Mouse (Mus musculus): ENCODE data around the gene Fbxo21. TPM values are rescaled to one million over a fixed set of nuclear protein-coding genes. Genes with fewer than 3 reads are reported as not detected.

Fbxo21 gene
- polyA plus RNA-seq, 1 experiment from 2014 or later = 56.1 TPM

DNA sequence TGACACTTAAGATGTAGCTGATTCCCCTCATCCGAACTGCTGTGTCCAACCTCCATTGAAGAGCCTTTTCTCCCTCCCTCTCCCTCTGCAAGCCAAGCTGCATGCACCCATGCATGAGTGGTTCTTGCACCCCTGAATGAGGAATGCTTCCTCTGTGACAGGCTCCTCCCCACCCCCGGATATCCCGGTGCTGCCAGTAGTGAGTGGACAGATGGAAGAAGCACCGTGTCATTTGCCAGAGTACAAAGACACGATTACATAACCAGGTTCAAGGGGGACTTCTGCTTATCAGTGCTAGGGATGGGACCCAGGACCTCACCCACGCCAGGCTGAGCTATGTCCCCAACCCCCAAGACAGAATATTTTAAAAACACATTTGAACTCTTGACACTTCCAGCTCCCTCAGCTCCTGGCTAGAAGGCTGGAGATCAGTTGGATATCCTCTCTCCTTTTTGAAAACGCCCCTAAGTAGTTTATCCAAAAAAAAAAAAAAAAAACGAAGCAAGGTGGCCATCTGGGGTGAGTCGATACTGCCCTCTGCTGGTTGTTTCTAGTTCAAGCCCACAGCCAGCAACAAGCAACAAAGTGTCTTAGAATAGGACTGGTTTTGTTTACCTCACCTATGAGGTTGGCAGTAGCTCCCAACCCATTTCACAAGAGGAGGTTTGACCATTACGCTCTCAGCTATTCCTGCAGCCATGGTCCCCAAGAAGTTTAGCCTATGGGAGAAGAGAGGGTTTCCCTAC, 20.7 kb upstream of the Fbxo21 start:
- no peaks in the 10 kb centered on the region for H3K36me3 ChIP-seq
- no peak overlapping the region for H3K4me2 ChIP-seq (replicated peaks)
- no peak overlapping the region for H3K4me3 ChIP-seq (replicated peaks)
- H3K4me1 ChIP-seq (replicated peaks) = no peaks in the 10 kb centered on the region
- no peak overlapping the region for H3K27ac ChIP-seq
- no peak for ATAC-seq
- no peak overlapping the region for H3K9ac ChIP-seq
- WGBS = 31% methylated on average over 10 of the region's 10 CpGs
- H3K27me3 ChIP-seq (replicated peaks) = no peaks in the 10 kb centered on the region
- H3K9me3 ChIP-seq = no peaks in the 10 kb centered on the region

DNA sequence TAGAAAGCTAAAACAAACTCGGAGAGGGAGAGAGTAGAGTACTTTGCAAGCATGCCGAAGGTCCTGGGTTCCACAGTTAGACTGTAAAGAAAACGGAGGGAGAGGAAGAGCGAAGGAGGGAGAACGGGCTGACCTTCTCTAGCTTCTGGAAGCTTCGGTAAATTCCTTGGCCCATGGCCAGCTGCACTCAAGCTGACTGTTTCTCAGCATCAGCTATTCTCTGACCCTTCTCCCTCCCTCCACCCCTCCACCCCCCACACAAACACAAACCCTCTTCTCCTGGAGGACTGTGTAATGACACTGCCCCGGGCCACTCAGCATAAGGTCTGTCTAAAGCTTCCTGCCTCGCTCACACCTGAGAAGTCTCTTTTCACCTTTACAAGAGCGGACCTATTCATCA, 11.8 kb upstream of the Fbxo21 start:
- Histone ChIP-seq H3K4me3 (replicated peaks) (no peak overlapping the region), H3K4me1 (replicated peaks) (0 out of 2 replicates have a peak, but pooled peaks cover 9% of the 10 kb centered on the region), H3K4me2 (replicated peaks) (no peak overlapping the region), H3K9ac (no peak overlapping the region), H3K9me3 (no peaks in the 10 kb centered on the region), H3K27ac (no peak overlapping the region), H3K27me3 (replicated peaks) (no peaks in the 10 kb centered on the region), H3K36me3 (no peaks in the 10 kb centered on the region)
- WGBS = 39% methylated on average over 9 of the region's 9 CpGs
- ATAC-seq = no peak

DNA sequence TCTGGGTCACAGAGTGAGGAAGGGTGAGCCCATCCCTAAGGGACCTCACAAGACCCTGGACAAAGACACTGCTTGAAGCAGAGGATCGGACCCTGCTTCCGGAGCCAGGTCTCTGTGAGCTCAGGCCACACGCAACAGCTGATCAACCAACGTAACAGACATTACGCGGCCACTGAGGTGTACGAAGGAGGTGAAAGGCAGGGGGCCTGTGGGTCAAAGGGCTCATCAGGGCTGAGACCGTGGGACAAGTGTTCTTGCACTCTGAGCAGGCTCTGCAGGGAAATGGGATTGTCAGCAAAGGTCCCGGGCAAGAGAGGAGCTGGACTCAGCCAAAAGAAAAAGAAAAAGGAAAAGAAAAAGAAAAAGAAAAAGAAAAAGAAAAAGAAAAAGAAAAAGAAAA, 9.6 kb upstream of the Fbxo21 start:
- H3K27ac ChIP-seq = peak overlapping the region; percentile 37; the same call in 1 of the 2 replicates
- 70% methylated on average over 9 of the region's 9 CpGs for WGBS
- ATAC-seq = no peak
- H3K4me2 ChIP-seq (replicated peaks) = no peak overlapping the region
- no peaks in the 10 kb centered on the region for H3K36me3 ChIP-seq
- H3K9me3 ChIP-seq = no peaks in the 10 kb centered on the region
- no peak overlapping the region for H3K9ac ChIP-seq
- no peak overlapping the region for H3K4me3 ChIP-seq (replicated peaks)
- 0 out of 2 replicates have a peak, but pooled peaks cover 9% of the 10 kb centered on the region for H3K4me1 ChIP-seq (replicated peaks)
- H3K27me3 ChIP-seq (replicated peaks) = no peaks in the 10 kb centered on the region

DNA sequence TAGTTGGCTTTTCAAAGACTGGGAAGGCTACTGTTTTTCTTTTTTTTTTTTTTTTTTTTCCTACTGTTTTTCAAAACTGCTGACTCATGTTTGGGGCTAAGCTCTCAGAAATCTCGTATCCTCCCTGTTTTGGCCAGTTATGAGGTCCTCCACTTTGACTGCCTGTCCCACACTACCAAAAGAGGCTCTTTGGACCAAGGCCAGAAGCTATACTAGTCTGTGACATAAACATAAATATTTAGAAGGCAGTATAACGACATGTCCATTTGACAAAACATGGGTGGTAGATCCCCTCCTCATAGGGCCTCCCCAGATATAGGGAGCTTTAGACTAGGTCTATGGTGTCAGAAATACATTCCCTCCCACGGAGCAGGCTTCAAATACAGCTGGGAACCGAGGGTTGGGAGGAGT, 8.9 kb upstream of the Fbxo21 start:
- whole genome bisulfite sequencing = 30% methylated on average over 4 of the region's 4 CpGs
- H3K4me2 ChIP-seq (replicated peaks) = no peak overlapping the region
- peak; percentile 76 for ATAC-seq
- 0 out of 2 replicates have a peak overlapping the region, but pooled peaks have one; percentile 6 for H3K27ac ChIP-seq
- H3K9me3 ChIP-seq = no peaks in the 10 kb centered on the region
- no peaks in the 10 kb centered on the region for H3K27me3 ChIP-seq (replicated peaks)
- no peak overlapping the region for H3K4me3 ChIP-seq (replicated peaks)
- no peaks in the 10 kb centered on the region for H3K36me3 ChIP-seq
- H3K4me1 ChIP-seq (replicated peaks) = 0 out of 2 replicates have a peak, but pooled peaks cover 9% of the 10 kb centered on the region
- H3K9ac ChIP-seq = no peak overlapping the region

DNA sequence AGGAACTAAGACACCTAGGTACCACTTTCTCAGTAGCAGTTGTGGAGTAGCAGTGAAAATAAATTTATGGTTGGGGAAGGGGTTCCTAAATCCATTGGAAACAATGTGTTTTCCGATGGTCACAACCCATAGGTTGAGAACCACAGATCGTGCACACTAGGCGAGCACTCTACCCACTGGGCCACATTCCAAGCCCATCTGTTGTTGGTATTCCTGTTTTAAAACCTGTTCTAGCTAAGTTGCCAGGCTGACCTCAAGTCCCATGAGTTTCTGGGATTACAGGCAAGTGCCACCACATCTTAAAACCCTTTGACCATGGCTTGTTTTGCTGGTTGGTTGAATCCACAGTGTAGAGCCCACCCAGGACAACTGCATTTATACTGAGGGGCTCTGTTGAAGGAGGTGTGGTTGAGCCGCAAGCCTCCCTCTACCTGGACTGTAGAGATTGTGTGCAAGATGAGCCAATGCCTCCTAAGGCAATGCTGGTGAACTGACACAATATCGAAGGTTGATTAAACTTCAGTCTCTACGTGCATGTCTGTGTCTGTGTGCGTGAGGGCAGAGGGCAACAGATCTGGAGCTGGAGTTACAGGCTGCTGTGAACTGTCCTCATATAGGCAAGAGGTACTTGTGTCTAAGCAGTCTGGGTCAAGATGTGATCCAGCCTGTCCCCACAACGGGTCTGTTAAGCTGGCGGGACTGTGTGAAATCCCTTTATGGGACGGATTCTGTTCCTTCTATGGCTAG, 6.7 kb upstream of the Fbxo21 start:
- no peaks in the 10 kb centered on the region for H3K9me3 ChIP-seq

DNA sequence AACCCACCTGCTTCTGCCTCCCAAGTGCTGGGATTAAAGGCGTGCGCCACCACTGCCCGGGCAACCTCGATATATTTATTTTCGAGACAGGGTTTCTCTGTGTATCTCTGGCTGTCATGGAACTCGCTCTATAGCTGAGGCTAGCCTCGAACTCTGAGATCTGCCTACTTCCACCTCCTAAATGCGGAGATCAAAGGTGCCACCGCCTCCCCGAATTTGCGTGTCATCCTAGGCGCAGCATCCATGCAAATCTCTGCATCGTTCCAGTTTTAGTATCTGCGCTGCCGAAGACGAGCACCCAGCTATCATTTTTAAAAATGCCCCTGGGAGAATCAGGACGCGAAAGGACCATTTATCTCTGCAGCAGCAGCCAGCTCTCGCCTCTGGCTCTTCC, 270 bp upstream of the Fbxo21 start:
- Histone ChIP-seq H3K4me2 (replicated peaks) (peak overlapping the region; percentile 83), H3K27ac (no peak overlapping the region), H3K9me3 (no peaks in the 10 kb centered on the region), H3K27me3 (replicated peaks) (no peaks in the 10 kb centered on the region), H3K4me1 (replicated peaks) (peaks cover 30% of the 10 kb centered on the region), H3K4me3 (replicated peaks) (peak overlapping the region; percentile 100), H3K9ac (no peak overlapping the region; the same call in 1 of the 2 replicates), H3K36me3 (peaks cover 6% of the 10 kb centered on the region; the same call in 1 of the 2 replicates)
- WGBS = 21% methylated on average over 19 of the region's 19 CpGs
- ATAC-seq = peak; percentile 29

More for the DNA sequence above, 6.7 kb upstream of the Fbxo21 start:
- Histone ChIP-seq H3K9ac (no peak overlapping the region), H3K27me3 (replicated peaks) (no peaks in the 10 kb centered on the region), H3K36me3 (no peaks in the 10 kb centered on the region), H3K4me2 (replicated peaks) (no peak overlapping the region), H3K27ac (no peak overlapping the region), H3K4me3 (replicated peaks) (no peak overlapping the region), H3K4me1 (replicated peaks) (0 out of 2 replicates have a peak, but pooled peaks cover 2% of the 10 kb centered on the region)
- no peak for ATAC-seq
- WGBS = 88% methylated on average over 10 of the region's 10 CpGs

DNA sequence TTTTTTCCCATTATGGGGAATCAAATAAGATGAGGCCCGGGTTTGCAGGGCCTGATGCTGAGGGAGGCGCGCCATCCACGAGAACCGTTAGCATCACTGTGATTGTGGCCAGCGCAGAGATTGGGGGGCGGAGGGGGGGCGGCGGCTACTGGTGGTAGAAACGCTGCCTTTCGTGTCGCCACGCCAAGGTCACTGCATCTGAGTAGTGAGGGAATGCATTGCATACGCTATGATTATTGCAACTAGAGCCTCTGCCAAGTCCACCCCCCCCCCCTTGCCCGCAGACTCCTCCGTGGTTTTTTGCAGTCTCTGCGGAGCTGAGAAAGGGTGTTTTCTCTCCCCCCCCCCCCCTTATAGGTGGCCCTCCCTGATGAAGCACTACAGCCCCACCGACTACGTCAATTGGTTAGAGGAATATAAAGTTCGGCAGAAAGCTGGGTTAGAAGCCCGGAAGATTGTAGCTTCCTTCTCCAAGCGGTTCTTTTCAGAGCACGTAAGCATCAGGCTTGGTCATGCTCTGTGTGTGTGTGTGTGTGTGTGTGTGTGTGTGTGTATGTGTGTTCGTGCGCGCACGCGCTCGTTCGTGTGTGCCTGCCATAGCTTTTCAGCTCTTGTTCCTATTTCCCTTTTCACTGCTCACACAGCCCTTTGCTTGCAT, 1.1 kb downstream of the Fbxo21 start:
- Histone ChIP-seq H3K27me3 (replicated peaks) (no peaks in the 10 kb centered on the region), H3K4me3 (replicated peaks) (peak overlapping the region; percentile 100), H3K27ac (peak overlapping the region; percentile 48; the same call in 1 of the 2 replicates), H3K4me2 (replicated peaks) (peak overlapping the region; percentile 83), H3K9me3 (no peaks in the 10 kb centered on the region), H3K9ac (peak overlapping the region; percentile 94), H3K36me3 (peaks cover 6% of the 10 kb centered on the region; the same call in 1 of the 2 replicates), H3K4me1 (replicated peaks) (peaks cover 30% of the 10 kb centered on the region)
- ATAC-seq = no peak
- 14% methylated on average over 29 of the region's 30 CpGs for WGBS

DNA sequence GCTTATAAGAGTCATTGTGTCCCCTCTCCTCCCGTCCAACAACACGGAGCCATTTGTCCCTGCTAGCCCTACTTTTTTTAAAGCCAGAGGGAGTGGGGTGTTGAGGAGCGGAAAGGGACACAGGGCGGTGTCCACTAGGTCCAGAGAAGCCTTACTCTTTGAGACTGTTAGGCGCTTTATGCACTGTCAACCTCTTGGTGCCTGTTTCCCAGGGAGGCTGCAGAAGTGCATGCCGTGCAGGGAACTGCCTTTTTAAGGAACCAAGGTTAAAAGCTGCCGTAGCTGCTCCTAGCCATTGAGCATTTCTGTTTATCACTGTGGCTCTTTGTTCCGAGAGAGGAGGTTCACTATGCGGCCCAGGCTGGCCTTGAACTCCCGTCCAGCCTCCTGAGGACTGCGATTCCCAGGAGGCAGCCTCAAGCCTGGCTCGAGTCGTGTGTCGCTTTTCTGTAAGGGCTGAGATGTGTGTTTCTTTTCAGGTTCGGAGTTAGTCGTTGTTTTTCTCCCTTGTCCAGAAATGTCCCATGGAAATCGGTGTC, 1.7 kb downstream of the Fbxo21 start:
- Histone ChIP-seq H3K4me1 (replicated peaks) (peaks cover 30% of the 10 kb centered on the region), H3K9me3 (no peaks in the 10 kb centered on the region), H3K27me3 (replicated peaks) (no peaks in the 10 kb centered on the region), H3K36me3 (peaks cover 6% of the 10 kb centered on the region; the same call in 1 of the 2 replicates), H3K4me3 (replicated peaks) (peak overlapping the region; percentile 100), H3K27ac (no peak overlapping the region), H3K9ac (peak overlapping the region; percentile 94; the same call in 1 of the 2 replicates), H3K4me2 (replicated peaks) (peak overlapping the region; percentile 83)
- 48% methylated on average over 17 of the region's 17 CpGs for WGBS
- no peak for ATAC-seq

DNA sequence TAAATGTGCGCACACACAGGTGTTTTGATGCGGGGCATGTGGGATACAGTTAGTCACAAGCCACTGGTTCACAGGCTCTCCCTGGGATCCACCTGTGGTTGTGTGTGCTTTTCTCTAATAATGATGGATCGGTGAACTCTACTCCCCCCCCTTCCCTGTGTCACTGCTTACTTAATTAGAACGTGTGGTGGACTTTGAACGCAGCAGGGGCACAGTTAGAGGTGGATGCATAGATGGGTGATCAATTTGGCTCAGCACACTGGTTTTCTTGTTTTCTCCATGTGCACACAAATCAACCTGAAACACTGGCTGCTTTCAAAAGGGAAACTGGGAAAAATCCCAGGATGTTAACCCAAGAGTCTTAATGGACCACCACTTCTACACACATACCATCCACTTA, 2.6 kb downstream of the Fbxo21 start:
- 68% methylated on average over 5 of the region's 5 CpGs for WGBS
- no peaks in the 10 kb centered on the region for H3K9me3 ChIP-seq
- peaks cover 30% of the 10 kb centered on the region for H3K4me1 ChIP-seq (replicated peaks)
- H3K4me2 ChIP-seq (replicated peaks) = 0 out of 2 replicates have a peak overlapping the region, but pooled peaks have one; percentile 83
- H3K27me3 ChIP-seq (replicated peaks) = no peaks in the 10 kb centered on the region
- no peak overlapping the region for H3K4me3 ChIP-seq (replicated peaks)
- ATAC-seq = no peak
- no peak overlapping the region for H3K9ac ChIP-seq
- no peak overlapping the region for H3K27ac ChIP-seq
- H3K36me3 ChIP-seq = peaks cover 6% of the 10 kb centered on the region

DNA sequence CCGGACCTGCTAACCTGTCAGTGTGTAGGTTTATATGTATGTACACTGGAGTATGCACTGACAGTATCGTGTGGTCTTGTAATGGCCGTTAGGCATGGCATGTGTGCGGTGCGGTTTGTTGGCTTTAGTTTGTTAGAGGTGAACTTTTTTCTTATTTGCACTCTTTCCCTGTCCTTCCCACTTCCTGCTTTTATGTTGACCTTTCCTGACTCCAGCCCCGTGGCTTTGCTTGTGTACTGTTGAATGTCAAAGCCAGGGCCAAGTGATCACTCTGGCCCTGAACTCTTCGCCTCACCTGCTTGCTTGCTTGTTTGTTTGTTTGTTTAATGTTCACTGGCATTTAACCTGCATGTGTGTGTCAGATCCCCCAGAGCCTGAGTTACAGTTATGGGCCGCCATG, 4.4 kb downstream of the Fbxo21 start:
- no peaks in the 10 kb centered on the region for H3K9me3 ChIP-seq
- H3K27me3 ChIP-seq (replicated peaks) = no peaks in the 10 kb centered on the region
- no peak overlapping the region for H3K27ac ChIP-seq
- no peak for ATAC-seq
- 72% methylated on average over 8 of the region's 8 CpGs for WGBS
- H3K9ac ChIP-seq = no peak overlapping the region
- peaks cover 30% of the 10 kb centered on the region for H3K4me1 ChIP-seq (replicated peaks)
- H3K4me2 ChIP-seq (replicated peaks) = no peak overlapping the region
- no peak overlapping the region for H3K4me3 ChIP-seq (replicated peaks)
- peaks cover 8% of the 10 kb centered on the region for H3K36me3 ChIP-seq

DNA sequence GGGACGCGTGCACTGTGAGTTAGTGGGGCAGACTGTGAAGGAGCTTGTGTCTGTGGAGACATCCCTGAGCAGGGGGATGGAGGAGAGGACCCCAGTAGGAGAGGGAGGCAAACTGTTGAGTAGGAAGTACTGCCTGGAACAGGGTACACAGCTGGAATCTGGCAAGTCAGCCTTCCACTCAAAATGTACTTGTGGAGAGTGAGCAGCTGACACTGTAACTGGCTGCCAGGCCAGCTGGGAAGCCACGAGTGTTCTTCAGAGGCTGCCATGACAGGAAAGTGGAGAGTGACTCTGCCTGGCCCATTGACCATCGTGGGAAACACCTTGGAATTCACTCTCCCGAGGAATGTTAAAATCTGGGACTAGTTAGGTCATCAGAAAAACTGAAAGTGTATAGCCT, 5.4 kb downstream of the Fbxo21 start:
- Histone ChIP-seq H3K4me1 (replicated peaks) (peaks cover 27% of the 10 kb centered on the region), H3K27me3 (replicated peaks) (no peaks in the 10 kb centered on the region), H3K36me3 (peaks cover 18% of the 10 kb centered on the region), H3K9ac (no peak overlapping the region), H3K27ac (no peak overlapping the region), H3K4me3 (replicated peaks) (no peak overlapping the region), H3K4me2 (replicated peaks) (no peak overlapping the region), H3K9me3 (no peaks in the 10 kb centered on the region)
- 77% methylated on average over 5 of the region's 5 CpGs for WGBS
- no peak for ATAC-seq

DNA sequence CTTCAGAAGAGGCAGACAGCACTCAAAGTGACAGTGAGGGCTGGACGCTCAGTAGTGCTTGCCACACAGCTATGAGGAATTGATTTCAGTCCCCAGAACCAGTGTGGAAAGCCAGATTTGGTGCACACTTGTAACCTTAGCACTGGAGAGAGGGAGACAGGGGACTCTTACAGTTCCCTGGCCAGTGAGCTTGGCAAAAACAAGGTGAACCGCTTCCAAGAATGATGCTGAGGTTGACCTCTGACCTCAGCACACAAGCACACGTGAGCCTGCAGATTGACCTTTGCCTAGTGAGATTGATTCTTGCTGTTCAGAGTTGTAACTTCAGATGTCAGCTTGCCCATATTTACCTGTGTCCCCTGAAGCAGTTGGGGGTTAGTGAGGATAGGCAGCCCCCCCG, 9.8 kb downstream of the Fbxo21 start:
- Histone ChIP-seq H3K27me3 (replicated peaks) (no peaks in the 10 kb centered on the region), H3K9ac (no peak overlapping the region), H3K36me3 (peaks cover 41% of the 10 kb centered on the region), H3K4me3 (replicated peaks) (no peak overlapping the region), H3K27ac (no peak overlapping the region), H3K4me1 (replicated peaks) (no peaks in the 10 kb centered on the region), H3K9me3 (no peaks in the 10 kb centered on the region), H3K4me2 (replicated peaks) (no peak overlapping the region)
- no peak for ATAC-seq
- WGBS = 48% methylated on average over 4 of the region's 4 CpGs

Measured in intestine, embryonic 15.5 days (tissue).